Mouse (Mus musculus): ENCODE data around the gene Heatr6. TPM values are rescaled to one million over a fixed set of nuclear protein-coding genes. Genes with fewer than 3 reads are reported as not detected.

The Heatr6 gene
- total and polyA plus RNA-seq, 3 experiments = 17.4 to 24.4 (median 17.6) TPM

DNA sequence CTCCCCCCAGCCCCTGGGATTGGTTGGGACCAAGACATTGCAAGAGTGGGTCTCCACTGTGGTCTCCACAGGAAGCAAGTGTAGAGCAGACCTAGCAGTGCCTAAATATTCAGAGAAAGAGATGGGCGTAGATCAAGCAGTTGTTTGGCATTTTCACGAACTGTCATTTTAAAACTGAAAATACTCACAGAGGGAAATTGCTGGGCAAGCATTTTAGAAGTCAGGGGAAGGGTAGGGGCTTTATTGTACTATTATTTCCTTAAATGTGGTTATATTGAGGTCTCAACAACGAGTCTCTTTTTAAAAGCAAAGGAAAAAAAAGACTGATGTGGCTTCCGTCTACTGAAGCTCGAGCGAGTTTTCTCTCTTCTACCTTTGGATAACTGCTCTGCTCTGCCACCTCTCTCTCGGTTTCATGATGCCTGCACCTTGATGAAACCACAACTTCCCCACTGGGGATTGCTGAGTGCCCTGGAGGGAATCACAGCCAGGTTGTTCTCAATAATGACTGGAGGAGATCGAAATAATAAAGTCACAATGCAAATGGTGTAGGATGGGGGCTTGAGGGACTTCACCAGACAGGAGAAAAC is 75.2 kb downstream of the Heatr6 start (continued):
- TF ChIP-seq MYC (IDR thresholded peaks at IDR 0.05; ENCODE audit: low read depth, low read length) (peak; percentile 57; the same call in 1 of the 2 replicates), PAX5 (IDR thresholded peaks at IDR 0.05; ENCODE audit: low read length) (no peak), MXI1 (IDR thresholded peaks at IDR 0.05; ENCODE audit: low read depth, low read length) (peak; percentile 43; the same call in 1 of the 2 replicates)

- H3K4me3 ChIP-seq (replicated peaks in 1 of 3; ENCODE audit: low read depth in 2 of 3, low read length in 2 of 3, poor library complexity in 1 of 3) = no peak overlapping the region
- H3K79me2 ChIP-seq (replicated peaks; ENCODE audit: control insufficient read depth, extremely low read depth, insufficient read depth, poor library complexity, severe bottlenecking) = no peaks in the 10 kb centered on the region
- peaks cover 10% of the 10 kb centered on the region for H3K27me3 ChIP-seq (replicated peaks)
- peaks cover 25 to 44% of the 10 kb centered on the region in 2 experiments for H3K4me1 ChIP-seq (ENCODE audit: control insufficient read depth in 1 of 2, insufficient read depth in 2 of 2)
- dilution Hi-C loops (cut with MboI; ENCODE audit: extremely low pct_ligation_motif_present, extremely low pct_unique_long_range_greater_than_20kb, low sequenced_read_pairs) = no loop called here
- TF ChIP-seq CHD2 (IDR thresholded peaks at IDR 0.05; ENCODE audit: low read length) = no peak
- TF ChIP-seq MYC (IDR thresholded peaks at IDR 0.05; ENCODE audit: low read depth, low read length) = no peak
- TF ChIP-seq ZMIZ1 (IDR thresholded peaks at IDR 0.05; ENCODE audit: low read depth, low read length) = no peak
- TF ChIP-seq MXI1 (IDR thresholded peaks at IDR 0.05; ENCODE audit: low read depth, low read length) = no peak
- TF ChIP-seq ELF1 (IDR thresholded peaks at IDR 0.05; ENCODE audit: low read depth, low read length) = no peak
- TF ChIP-seq RAD21 (IDR thresholded peaks at IDR 0.05; ENCODE audit: low read depth, low read length) = peak; percentile 54
- no peak for TF ChIP-seq ZKSCAN1 (IDR thresholded peaks at IDR 0.05; ENCODE audit: borderline replicate concordance, low read depth, low read length)
- peak; percentile 64 to 77 for TF ChIP-seq CTCF (conservative IDR thresholded peaks at IDR 0.05 in 1 of 2, IDR thresholded peaks at IDR 0.05 in 1 of 2; ENCODE audit: low read depth in 2 of 2, low read length in 2 of 2)
- no peak for TF ChIP-seq GABPA (IDR thresholded peaks at IDR 0.05; ENCODE audit: insufficient replicate concordance, low read depth, low read length)
- TF ChIP-seq JUN (IDR thresholded peaks at IDR 0.05; ENCODE audit: insufficient read depth, low read depth, low read length) = no peak
- TF ChIP-seq MAX (IDR thresholded peaks at IDR 0.05; ENCODE audit: low read length) = no peak
- no peak for TF ChIP-seq TBP (conservative IDR thresholded peaks at IDR 0.05; ENCODE audit: low read depth, low read length)
- TF ChIP-seq BHLHE40 (IDR thresholded peaks at IDR 0.05; ENCODE audit: low read depth, low read length) = no peak
- TF ChIP-seq SMC3 (IDR thresholded peaks at IDR 0.05; ENCODE audit: low read depth, low read length) = peak; percentile 78
- TF ChIP-seq NRF1 (IDR thresholded peaks at IDR 0.05; ENCODE audit: low read depth, low read length) = no peak
- TF ChIP-seq MAZ (IDR thresholded peaks at IDR 0.05; ENCODE audit: low read depth, low read length) = no peak
- no peak for TF ChIP-seq JUND (conservative IDR thresholded peaks at IDR 0.05; ENCODE audit: low read depth, low read length)
- no peak overlapping the region for H3K27ac ChIP-seq (ENCODE audit: insufficient read depth, low read depth)
- no peak overlapping the region for H3K9ac ChIP-seq (ENCODE audit: insufficient read depth, low read depth)
- DNase-seq (ENCODE audit: extremely low read depth) = no peak
- in situ Hi-C loops (cut with MboI; ENCODE audit: low pct_ligation_motif_present, low pct_unique_long_range_greater_than_20kb, low sequenced_read_pairs) = no loop called here
- no peaks in the 10 kb centered on the region for H3K36me3 ChIP-seq (replicated peaks in 1 of 2; ENCODE audit: control insufficient read depth in 1 of 2, insufficient read depth in 1 of 2, low read length in 1 of 2)
- H3K9me3 ChIP-seq (replicated peaks; ENCODE audit: low read length) = peaks cover 8% of the 10 kb centered on the region
- no peak overlapping the region for H3K4me2 ChIP-seq (ENCODE audit: insufficient read depth, low read depth, poor library complexity, severe bottlenecking)
Observed at GRCm38 (mm10) chr11:83832389-83832788, 78.9 kb downstream of the Heatr6 start.

Other genes starting within 250 kb of the Heatr6 start
- not detected in 2 replicates for gene Heatr9, start 231.5 kb upstream of the Heatr6 start, total RNA-seq (2012; rRNA removed)
- gene Heatr9, start 231.5 kb upstream of the Heatr6 start, total RNA-seq (2014; rRNA removed) = not detected in 2 replicates
- gene Heatr9, start 231.5 kb upstream of the Heatr6 start, polyA plus RNA-seq (2012; ENCODE audit: insufficient read length, low read depth) = not detected in 2 replicates
- gene Ccl5, start 223.2 kb upstream of the Heatr6 start, total RNA-seq (2012; rRNA removed) = 0.68 TPM in 1 of 2 replicates, not detected in the other
- gene Ccl5, start 223.2 kb upstream of the Heatr6 start, total RNA-seq (2014; rRNA removed) = 0.60 TPM in 1 of 2 replicates, not detected in the other
- gene Ccl5, start 223.2 kb upstream of the Heatr6 start, polyA plus RNA-seq (2012; ENCODE audit: insufficient read length, low read depth) = 1.3 and 1.9 TPM in 2 replicates
- gene Ccl9, start 175.1 kb upstream of the Heatr6 start, total RNA-seq (2012; rRNA removed) = 0.42 TPM in 1 of 2 replicates, not detected in the other
- 0.63 and 0.67 TPM in 2 replicates for gene Ccl9, start 175.1 kb upstream of the Heatr6 start, total RNA-seq (2014; rRNA removed)
- gene Ccl9, start 175.1 kb upstream of the Heatr6 start, polyA plus RNA-seq (2012; ENCODE audit: insufficient read length, low read depth) = 0.64 and 0.81 TPM in 2 replicates
- gene Ccl6, start 160.6 kb upstream of the Heatr6 start, total RNA-seq (2012; rRNA removed) = 0.13 and 0.30 TPM in 2 replicates
- gene Ccl6, start 160.6 kb upstream of the Heatr6 start, total RNA-seq (2014; rRNA removed) = 1.2 and 1.8 TPM in 2 replicates
- 0.93 and 1.3 TPM in 2 replicates for gene Ccl6, start 160.6 kb upstream of the Heatr6 start, polyA plus RNA-seq (2012; ENCODE audit: insufficient read length, low read depth)
- not detected in 2 replicates for gene Rpl9-ps1, start 108.1 kb upstream of the Heatr6 start, total RNA-seq (2012; rRNA removed)
- not detected in 2 replicates for gene Rpl9-ps1, start 108.1 kb upstream of the Heatr6 start, total RNA-seq (2014; rRNA removed)
- not detected in 2 replicates for gene Rpl9-ps1, start 108.1 kb upstream of the Heatr6 start, polyA plus RNA-seq (2012; ENCODE audit: insufficient read length, low read depth)
- 3.2 and 5.0 TPM in 2 replicates for gene Ccl3, start 104.3 kb upstream of the Heatr6 start, total RNA-seq (2012; rRNA removed)
- gene Ccl3, start 104.3 kb upstream of the Heatr6 start, total RNA-seq (2014; rRNA removed) = 6.7 and 10.6 TPM in 2 replicates
- 15.6 and 18.4 TPM in 2 replicates for gene Ccl3, start 104.3 kb upstream of the Heatr6 start, polyA plus RNA-seq (2012; ENCODE audit: insufficient read length, low read depth)
- gene Ccl4, start 91.1 kb upstream of the Heatr6 start, total RNA-seq (2012; rRNA removed) = 6.9 and 7.2 TPM in 2 replicates
- gene Ccl4, start 91.1 kb upstream of the Heatr6 start, total RNA-seq (2014; rRNA removed) = 7.6 and 12.7 TPM in 2 replicates
- gene Ccl4, start 91.1 kb upstream of the Heatr6 start, polyA plus RNA-seq (2012; ENCODE audit: insufficient read length, low read depth) = 24.2 and 26.1 TPM in 2 replicates
- gene Wfdc17, start 49.7 kb upstream of the Heatr6 start, total RNA-seq (2012; rRNA removed) = not detected in 2 replicates
- not detected in 2 replicates for gene Wfdc17, start 49.7 kb upstream of the Heatr6 start, total RNA-seq (2014; rRNA removed)
- gene Wfdc17, start 49.7 kb upstream of the Heatr6 start, polyA plus RNA-seq (2012; ENCODE audit: insufficient read length, low read depth) = not detected in 2 replicates
- gene Wfdc18, start 44.7 kb upstream of the Heatr6 start, total RNA-seq (2012; rRNA removed) = not detected in 2 replicates
- gene Wfdc18, start 44.7 kb upstream of the Heatr6 start, total RNA-seq (2014; rRNA removed) = not detected in 2 replicates
- not detected in 2 replicates for gene Wfdc18, start 44.7 kb upstream of the Heatr6 start, polyA plus RNA-seq (2012; ENCODE audit: insufficient read length, low read depth)
- gene Wfdc21, start 6.8 kb upstream of the Heatr6 start, total RNA-seq (2012; rRNA removed) = 1.6 and 3.3 TPM in 2 replicates
- 8.3 and 14.7 TPM in 2 replicates for gene Wfdc21, start 6.8 kb upstream of the Heatr6 start, total RNA-seq (2014; rRNA removed)
- 2.6 and 3.4 TPM in 2 replicates for gene Wfdc21, start 6.8 kb upstream of the Heatr6 start, polyA plus RNA-seq (2012; ENCODE audit: insufficient read length, low read depth)
- 0.25 and 0.42 TPM in 2 replicates for gene Hnf1b, start 96.4 kb downstream of the Heatr6 start, total RNA-seq (2012; rRNA removed)
- gene Hnf1b, start 96.4 kb downstream of the Heatr6 start, total RNA-seq (2014; rRNA removed) = 0.11 TPM in 1 of 2 replicates, not detected in the other
- gene Hnf1b, start 96.4 kb downstream of the Heatr6 start, polyA plus RNA-seq (2012; ENCODE audit: insufficient read length, low read depth) = 3.0 and 3.2 TPM in 2 replicates
- 54.2 and 64.5 TPM in 2 replicates for gene Ddx52, start 188.4 kb downstream of the Heatr6 start, total RNA-seq (2012; rRNA removed)
- gene Ddx52, start 188.4 kb downstream of the Heatr6 start, total RNA-seq (2014; rRNA removed) = 104 and 132 TPM in 2 replicates
- 93.7 and 102 TPM in 2 replicates for gene Ddx52, start 188.4 kb downstream of the Heatr6 start, polyA plus RNA-seq (2012; ENCODE audit: insufficient read length, low read depth)
- 13.3 and 15.8 TPM in 2 replicates for gene Synrg, start 210.7 kb downstream of the Heatr6 start, total RNA-seq (2012; rRNA removed)
- gene Synrg, start 210.7 kb downstream of the Heatr6 start, total RNA-seq (2014; rRNA removed) = 8.2 and 9.5 TPM in 2 replicates
- gene Synrg, start 210.7 kb downstream of the Heatr6 start, polyA plus RNA-seq (2012; ENCODE audit: insufficient read length, low read depth) = 21.3 and 25.2 TPM in 2 replicates